Mouse (Mus musculus) mouse embryonic stem cell (cell line): ENCODE measurements around the gene Dusp1.

Experiments used
- in situ Hi-C, 2 experiments: fragments of 300-500 bp; cut with MboI; formaldehyde crosslinking; loops; 1 replicate in 1 of 2; 3 replicates in 1 of 2; pipeline ENCODE4 v1.14.3; 2019 to 2020; ENCODE audit warnings: low sequenced_read_pairs in 2 of 2, low pct_unique_long_range_greater_than_20kb in 1 of 2, mixed read lengths in 1 of 2; ENCODE audit not compliant: unreplicated experiment in 1 of 2

Dusp1 gene

DNA sequence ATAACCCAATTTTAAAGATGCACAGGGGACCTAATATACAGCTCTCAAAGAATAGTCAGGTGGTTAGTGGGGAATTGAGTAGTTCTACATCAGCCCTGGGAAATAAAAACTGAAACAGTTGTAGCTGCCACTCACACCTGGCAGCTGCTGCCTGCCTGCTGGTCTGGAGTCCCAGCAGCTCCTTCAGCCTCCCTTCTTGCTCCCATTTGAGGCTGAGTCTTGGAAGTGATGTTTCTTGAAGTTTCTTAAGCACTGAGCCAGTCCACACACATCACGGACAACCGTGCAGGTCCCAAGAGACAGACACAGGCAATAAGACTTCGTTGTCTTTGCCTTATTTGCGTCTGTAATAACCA, 5.9 kb upstream of the Dusp1 start:
- in situ Hi-C loops: no loop called here

DNA sequence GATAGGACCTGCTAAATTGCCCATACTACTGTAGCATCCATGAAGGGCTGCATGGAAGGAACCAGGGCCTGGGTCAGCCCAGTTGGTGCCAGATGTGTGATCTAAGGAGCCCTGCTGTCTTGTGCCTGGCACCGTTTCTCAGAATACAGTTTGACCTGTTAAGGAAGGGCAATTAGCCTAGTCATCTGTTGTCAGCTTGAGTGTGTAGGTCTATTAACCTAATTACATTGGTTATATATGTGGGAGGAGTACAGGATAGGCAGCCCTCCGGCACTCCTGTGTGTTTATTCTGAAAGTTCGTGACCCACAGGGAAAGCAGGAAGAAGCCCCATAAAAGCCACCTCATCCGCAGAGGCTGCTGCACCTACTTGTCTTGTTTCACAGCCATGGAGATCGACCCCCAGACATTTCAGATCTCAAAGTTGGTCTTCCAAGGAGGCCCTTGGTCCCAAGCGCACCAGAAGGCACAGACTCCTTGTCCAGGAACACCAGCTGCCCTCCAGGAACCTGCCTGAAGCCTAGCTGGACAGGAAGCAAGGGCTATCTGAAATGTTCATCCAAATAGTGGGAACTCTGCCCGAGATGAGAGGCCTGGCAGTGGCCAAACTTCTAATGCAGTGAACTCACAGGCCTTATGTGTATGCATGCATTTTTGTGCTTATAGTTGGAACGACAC, 5.4 kb upstream of the Dusp1 start:
- in situ Hi-C loops: no loop called here

DNA sequence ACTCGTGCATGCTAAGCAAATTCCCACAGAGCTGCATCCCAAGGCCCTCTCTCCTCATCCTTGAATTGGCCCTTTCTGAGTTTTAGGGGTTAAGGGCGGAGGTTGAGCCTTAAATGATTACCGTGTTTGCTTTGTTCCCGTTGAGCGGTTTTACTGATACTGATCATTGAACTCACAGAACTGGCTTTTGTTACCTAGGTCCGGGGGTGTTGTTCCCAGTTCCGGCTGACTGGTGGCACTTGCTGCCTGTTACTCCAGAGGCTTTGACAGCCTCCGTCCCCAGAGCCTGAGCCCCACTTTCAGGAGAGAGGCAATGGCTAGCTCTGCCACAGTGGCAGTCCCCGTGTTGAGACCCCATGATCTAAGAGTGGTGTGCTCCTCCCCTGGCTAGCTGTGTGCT, 2.5 kb upstream of the Dusp1 start:
- in situ Hi-C loops: no loop called here

DNA sequence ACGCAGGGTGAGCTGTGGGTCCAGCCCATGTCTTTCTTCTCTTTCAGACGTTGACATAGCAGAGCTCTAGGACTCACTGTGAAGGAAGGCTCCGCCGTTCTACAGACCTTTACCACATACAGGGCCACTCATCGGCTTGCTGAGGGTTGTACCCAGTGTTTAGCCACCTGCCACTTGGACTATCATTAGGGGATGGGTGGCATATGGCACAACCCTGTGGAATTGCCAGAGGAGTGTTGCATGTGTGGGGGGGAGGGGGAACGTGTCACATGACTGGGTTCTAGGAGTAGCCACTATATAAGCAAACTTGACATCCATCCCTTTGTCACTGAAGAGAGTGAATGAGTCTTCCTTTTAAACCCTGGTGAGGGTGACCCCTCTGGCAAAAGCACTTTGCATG, 1.5 kb upstream of the Dusp1 start:
- in situ Hi-C loops: no loop called here

DNA sequence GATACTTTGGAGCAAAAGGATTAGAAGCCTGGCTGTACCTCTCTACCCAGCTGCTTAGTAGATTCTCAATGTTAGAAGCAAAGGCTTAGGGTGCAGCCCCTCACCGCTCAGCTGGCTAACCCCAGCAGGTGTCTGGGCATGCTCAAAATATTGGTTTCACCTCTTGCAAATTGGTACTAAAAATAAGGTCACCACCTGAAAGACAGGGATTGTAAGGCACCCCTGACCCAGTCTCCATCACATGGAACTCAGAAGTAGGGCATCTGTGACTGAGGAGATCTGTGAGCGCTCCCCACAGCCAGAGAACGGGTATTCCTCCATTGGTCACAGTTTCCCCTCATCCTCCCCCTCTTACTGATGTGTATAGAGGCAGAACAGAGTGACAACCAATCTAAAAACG, 364 bp upstream of the Dusp1 start:
- in situ Hi-C loops: no loop called here

DNA sequence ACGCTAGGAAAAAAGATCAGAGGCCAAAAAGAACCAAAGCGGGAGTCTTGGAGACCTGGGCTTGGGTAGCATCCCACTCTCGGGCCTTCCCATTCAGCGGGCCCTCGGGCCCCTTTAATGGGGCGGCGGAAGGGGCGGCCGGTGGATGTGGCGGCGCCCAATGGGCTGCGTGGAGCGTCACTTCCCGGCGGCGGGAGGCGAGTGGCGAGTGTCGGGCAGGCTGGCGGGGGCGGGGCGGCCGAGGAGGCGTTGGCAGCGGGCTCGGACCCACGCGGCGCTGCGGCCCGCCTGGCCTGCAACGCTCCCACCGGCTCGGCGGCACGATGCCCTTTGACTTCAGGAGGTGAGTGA, 663 bp downstream of the Dusp1 start, which contains the start of gene Ergic1:
TSS of gene Ergic1 (plus strand) at position 200 of the 351 bp plus-strand sequence.
- in situ Hi-C loops: no loop called here

DNA sequence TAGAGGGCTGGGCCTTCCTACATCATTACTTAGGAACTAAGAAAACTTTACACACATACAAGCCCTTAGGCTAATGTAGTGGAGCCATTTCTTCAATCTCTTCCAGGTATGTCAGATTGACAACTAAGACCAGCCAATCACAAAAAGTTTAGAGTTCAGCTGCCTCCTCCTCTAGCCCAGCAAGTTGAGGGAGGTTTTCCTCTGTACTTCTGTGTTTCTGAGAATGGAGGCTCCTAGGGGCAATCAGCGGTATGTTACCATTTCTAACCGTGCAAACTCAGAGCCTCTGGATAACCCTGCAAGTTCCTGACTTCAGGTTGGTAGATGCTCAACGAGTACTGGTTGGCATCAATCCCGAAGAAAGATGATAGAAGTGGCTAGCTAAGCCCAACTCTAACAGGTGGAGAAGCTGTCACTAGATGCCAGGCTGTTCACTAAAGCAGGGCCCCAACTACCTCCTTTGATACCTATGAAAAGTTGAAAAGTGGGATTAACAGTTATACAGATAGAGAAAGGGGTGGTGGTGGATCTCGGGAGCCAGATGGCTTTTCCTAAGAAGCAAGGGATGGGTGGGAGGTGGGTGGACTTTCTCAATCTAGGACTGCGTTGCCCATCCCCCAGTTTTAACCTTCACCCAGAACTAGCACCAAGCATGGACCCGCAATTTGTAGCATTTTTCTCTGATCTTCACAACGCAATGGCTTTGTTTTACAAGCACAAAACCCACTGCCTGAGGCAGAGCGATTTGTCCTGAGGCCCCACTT, 1.2 kb downstream of the Dusp1 start:
- in situ Hi-C loops: no loop called here

DNA sequence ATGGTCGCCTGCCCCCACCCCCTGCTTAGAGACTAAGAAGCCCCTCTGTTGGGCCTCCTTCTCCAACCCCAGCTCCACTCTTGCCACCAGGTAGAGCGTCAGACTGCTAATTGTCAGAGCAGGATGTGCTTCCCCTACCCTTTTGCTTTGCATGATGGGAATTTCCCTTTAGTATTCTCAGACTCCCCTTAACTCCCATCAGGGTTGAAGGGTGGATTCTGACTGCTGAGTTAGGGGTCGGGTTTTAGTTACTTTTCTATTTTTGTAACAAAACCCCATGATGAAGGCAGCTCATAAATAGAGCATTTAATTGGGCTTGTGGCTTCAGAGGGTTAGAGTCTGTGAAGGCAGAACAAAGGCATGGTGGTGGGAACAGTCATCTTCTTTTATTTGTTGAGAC, 8.9 kb downstream of the Dusp1 start:
- in situ Hi-C loops: no loop called here

DNA sequence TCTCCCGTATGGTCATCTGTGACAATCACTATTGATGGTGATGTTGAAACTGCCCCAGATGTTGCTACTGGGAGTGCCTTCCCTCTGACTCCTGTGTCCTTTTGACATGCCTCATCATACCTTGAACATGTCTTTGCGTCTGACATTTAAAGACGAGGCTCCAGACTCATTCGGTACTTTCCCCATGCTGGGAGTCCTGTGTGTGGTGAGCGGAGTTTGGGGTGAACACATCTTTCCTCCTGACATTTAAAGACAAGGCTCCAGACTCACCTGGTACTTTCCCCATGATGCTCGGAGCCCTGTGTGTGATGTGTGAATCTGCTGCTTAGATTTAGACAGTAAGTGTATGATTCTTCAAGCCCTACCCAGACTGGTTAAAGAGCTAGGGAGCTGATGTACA, 10.8 kb downstream of the Dusp1 start:
- in situ Hi-C loops: no loop called here

DNA sequence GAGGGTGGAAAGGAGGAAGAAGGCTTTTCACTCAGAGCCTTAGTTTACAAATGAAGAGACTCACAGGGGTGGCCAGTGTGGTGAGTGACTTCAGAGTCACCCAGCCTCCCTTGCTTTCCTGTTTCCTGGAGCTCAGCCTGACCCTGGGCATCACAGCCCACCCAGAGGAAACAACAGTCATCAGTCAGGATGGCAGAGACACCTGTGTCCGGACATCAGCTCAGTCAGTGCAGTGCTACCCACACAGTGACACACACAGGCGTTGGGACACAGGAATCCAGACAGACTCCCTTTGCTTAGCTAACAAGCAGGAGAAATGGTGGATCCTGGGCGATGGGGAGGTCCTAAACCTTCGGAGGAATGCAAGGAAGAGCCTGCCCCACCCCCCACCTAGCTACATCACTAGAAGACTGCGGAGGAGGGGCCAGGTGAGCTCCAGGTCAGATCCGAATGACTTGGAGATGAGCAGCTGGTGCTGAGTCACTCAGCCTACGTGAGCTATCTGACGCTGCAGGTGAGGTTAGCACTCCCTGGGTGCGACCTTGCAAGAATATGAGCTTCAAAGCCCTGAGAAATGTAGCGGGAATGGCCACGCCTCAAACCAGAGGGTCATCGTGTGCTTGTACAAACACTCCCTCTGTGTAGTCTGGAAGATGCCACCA, 12.6 kb downstream of the Dusp1 start:
- in situ Hi-C loops: no loop called here

DNA sequence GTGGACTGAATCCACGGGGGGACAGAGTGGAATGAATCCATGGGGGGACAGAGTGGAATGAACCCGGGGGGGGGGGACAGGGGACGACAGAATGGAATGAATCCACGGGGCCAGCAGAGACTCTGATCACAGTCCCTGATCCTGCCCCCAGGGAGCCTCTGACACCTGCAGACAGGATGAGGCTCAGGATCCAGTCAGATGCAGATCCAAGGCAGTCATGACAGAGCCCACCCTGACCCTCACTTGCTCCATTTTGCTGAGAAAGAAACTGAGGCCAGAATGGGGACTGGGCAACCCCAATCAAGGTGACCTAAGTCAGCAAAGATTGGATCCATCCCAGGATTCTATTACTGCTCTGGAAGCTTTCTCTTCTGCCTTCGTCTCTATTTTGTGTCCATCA, 13.4 kb downstream of the Dusp1 start:
- in situ Hi-C loops: no loop called here

DNA sequence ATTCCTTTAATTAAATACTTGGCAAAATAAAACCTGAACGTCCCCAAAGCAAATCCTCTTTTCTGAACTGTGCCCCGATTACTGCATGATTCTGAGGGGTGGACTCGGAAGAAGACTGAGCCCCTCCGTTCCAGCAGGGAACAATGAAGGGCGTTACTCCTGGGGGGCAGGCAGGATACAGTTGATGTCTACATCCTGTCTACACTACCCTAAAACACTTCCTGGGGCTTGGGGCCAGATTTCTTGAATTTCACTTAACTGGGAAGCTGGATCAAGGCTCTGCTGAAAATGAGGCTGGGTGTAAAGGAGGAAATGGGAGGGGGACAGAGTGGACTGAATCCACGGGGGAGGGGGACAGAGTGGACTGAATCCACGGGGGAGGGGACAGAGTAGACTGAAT, 14.2 kb downstream of the Dusp1 start:
- in situ Hi-C loops: no loop called here

DNA sequence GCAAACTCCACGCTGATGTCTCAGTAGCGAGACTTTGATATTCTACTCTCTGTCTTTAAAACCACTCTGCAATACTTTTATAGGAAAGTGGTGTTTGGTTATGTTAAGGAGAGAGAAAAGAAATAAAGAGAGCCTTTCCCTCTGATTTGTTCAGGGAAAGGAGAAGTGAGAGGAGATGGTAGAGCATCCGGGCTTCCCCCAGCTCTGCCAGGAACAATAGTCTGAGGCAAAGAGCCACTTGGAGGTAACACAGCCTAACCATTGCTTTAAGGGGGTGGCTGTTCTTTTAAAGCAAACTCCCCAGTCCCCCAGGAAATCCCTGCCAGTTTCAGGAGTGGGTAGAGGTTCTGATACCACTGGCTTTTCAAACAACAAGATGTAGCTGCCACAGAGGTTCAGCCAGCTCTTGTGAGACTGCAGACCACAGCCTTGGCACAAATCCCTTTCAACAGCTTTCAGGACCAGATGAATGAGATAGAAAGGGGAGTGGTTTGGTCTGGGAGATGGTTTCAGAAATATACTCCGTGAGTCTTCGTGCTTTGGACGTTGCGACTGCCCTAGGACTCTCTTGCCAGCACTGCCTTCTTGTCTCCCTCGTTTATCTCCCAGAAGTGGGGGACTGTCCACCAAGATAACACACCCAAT, 17.5 kb downstream of the Dusp1 start:
- in situ Hi-C loops: no loop called here

DNA sequence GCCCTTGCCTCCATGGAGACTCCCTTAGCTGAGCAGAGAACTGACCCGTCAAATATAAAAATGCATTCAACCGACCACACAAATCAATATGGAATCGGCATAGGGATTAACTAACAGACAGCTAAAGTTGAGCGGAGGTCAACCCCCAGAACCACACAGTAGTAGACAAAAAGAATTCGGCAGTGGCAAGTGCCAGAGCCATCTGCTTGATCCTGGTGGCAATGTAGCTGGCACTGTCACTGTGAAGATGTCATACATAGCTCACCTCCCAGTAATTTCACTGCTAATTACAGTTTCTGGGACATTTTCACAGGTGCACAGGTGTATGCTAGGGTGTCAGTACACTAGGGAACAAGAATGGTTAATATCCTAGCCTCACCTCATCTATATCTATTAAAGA, 21.8 kb downstream of the Dusp1 start:
- in situ Hi-C loops: no loop called here

DNA sequence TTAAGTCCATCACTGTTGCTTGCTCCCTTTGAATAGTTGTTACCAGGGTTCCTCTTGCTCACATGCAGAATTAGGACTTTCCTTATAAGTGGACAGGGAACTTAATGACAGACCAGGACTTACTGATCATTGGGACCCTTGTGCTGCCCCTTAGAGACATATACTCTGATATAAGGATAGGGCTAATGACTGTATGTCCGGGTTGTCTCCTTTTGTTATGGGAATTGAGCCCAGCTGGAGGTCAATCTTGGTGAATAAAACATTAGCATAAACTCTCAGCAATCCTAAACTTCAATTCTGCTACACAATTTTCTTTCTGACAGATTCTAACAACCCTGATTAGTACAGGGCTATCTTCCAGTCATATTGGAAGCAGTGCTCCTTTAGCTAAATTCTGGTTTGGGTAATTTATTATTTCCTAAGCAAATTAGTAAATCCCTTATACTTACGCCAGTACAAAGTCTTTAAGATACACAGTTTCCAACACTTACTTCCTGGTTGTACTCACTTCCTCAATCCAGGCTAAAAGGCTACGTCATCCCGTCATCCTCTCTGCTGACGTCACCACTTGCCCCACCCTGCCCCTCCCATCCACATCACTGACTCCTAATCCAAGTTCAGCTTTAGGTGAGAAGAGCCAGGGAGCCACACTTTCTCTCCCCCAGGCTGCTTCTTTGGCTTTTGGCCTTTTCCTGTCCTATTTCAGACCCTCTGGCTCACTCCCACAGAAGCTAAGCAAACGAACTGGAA, 24.0 kb downstream of the Dusp1 start:
- in situ Hi-C loops: no loop called here

DNA sequence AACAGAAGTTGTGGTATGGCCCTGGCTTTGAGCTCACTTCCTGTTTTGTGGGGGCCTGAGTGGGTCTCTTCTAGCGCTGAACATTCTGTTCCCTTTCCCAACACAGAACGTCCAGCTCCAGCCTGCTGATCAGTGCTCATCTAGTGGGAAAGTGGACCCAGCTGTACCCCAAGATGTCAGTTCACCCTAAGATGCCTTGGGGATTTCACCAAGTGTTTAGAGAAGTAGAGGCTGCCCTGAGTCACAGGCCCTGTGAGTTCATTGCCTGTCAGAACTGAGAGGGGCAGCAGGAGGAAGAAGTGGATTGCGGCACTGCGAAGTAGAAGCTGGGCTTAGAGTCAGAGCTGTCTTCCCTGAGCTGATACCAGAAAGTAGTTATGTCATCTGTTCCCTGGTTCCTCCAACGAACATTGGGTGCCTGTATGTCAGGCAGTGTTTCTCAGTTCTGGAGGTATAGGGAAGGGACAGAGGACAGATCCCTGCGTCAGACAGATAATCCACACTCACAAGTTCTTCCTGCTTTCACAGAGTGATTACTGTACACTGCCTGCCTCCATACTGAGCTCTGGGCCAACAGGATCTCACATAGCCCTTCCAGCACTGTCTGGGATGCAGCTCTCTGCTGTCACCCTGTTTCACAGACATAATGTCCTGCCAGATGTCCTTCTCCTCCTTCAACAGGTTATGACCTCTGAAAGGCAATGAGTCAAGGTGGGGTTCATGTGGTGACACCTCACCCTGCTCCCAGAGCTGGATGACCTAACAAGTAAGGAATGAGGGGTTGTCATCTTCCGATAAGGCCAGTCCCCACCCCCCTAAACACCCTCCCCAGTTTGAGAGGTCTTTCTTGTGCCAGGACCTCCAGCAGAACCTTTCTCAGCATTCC, 26.4 kb downstream of the Dusp1 start:
- in situ Hi-C loops: no loop called here

DNA sequence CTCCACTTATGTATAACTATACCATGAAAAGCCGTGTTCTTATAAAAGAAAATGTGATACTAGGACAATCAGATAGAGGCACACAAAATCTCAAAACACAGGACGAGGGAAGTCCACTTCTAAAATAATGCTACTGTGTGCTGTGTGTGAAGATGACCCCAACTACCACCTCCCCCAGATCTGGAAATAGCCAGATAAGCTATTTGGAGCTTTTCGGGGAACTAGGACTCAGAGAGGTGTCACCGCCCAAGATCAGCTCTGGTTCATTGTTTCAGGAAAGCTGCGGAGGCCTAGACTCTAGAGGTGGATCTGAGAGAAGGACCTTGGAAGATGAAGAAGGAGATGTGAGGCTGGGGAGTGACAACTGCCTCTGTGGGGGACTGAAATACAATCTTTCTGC, 27.2 kb downstream of the Dusp1 start:
- in situ Hi-C loops: no loop called here

DNA sequence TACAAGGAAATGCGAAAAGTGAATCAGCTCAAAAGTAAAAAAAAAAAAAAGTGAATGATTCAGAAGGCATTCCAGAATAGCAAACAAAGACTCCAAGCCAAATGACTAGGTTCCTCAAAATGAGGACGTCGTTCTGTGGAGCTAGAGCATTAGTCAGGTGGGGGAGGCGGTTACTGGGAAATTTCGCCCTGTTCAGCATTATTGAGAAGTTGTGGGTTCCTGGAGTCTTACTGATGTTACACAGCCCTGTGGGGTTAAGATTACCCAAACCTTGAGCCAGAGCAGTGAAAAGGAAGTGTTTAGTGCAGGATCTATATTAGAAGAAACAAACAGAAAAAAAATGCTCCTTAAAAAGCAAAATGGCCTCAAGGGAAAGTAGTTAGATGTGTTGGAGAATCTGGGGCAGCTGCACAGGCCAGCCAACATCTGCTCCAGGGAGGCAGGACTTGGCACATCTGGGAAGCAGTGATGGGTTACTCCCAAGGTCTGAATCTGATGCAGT, 28.0 kb downstream of the Dusp1 start:
- in situ Hi-C loops: no loop called here
